Mouse (Mus musculus) neural tube, postnatal 0 days (tissue): ENCODE data around the gene Ccr1l1. TPM values are rescaled to one million over a fixed set of nuclear protein-coding genes. Genes with fewer than 3 reads are reported as not detected.

Experiments used
- polyA plus RNA-seq: library from polyadenylated mRNA; unstranded; fragments of >200 nt; fragmentation: Nextera tagmentation; extraction: Ambion mirVana; gene quantifications from 2 replicates; pipeline ENCODE4 v1.2.1, GENCODE M21; 2015

Gene Ccr1l1
- not detected in 2 replicates for polyA plus RNA-seq

GRCm38 (mm10) chr9:123978308-123978707 lies at the start of gene Ccr1l1:
TSS of gene Ccr1l1 (minus strand) at chr9:123978408.

DNA sequence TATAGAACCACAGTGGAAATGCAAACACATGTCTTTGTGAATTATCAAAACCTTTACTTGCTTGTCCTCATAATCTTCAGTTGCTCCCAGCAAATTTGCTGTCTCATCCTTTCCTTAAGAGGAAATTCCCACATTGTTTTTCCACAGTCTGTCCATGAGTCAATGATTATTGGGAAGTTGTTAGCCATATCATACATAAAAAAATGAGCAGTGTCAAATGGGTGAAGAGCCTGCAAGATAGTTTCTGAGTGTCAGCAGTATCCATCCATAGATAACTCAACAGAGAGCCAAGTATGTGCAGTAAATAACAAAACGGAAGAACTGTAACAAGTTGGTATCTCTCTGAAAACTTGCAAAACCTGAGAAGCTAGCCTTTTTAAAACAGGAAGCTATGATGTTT lies 43.5 kb upstream of the Ccr1l1 start, which contains the start of gene Ccr3:
Ccr3 (plus strand) TSS at position 301 of the 400 bp plus-strand sequence.

DNA sequence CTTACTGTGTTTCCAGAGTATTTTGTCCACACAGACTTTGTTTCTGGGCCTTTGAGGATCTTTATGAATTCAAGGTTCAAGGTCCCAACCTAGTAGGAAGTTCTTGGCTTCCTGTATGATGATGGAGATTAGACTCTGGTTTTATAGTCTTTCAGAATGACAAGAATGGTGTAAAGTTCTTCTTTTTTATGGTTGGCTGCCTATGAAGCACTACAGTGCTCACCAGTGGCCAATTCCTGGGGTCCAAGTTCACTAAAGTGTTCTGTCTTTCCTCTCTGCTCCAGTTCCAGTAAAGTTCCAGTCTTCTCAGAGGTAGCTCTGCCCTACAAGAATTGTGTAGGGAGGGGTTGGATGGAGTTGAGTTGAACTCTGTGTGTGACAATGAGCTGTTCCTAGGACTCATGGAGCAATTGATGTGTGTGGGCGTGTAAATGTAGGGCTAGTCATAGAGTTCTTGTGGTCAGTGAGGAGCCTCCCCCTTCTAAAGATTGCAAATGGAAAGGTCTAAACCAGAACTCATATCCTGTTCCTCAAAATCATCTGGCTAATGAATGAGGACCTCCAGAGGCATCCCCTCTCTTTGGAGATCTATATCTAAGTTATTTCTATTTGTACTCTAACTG lies 9.8 kb downstream of the Ccr1l1 start, which contains the start of gene Ccr1:
Ccr1 (minus strand) TSS at position 403 of the 623 bp plus-strand sequence.

Other genes with a start within 250 kb of the Ccr1l1 start
- gene Cxcr6, start 171.9 kb downstream of the Ccr1l1 start, polyA plus RNA-seq = not detected in 2 replicates
- gene Fyco1, start 126.5 kb downstream of the Ccr1l1 start, polyA plus RNA-seq = 10.2 and 11.8 TPM in 2 replicates
- gene Xcr1, start 116.4 kb downstream of the Ccr1l1 start, polyA plus RNA-seq = 0.03 and 0.06 TPM in 2 replicates
- gene Ccr1, start 9.7 kb downstream of the Ccr1l1 start, polyA plus RNA-seq = 0.76 and 1.7 TPM in 2 replicates
- gene Ccr3, start 43.6 kb upstream of the Ccr1l1 start, polyA plus RNA-seq = 0.04 TPM in 1 of 2 replicates, not detected in the other
- gene Ccr2, start 123.5 kb upstream of the Ccr1l1 start, polyA plus RNA-seq = 0.10 and 0.17 TPM in 2 replicates
- 1.7 and 2.1 TPM in 2 replicates for gene Ccr5, start 143.1 kb upstream of the Ccr1l1 start, polyA plus RNA-seq